Mouse (Mus musculus): Measurements from ENCODE around the gene Ppm1h. TPM values are rescaled to one million over a fixed set of nuclear protein-coding genes. Genes with fewer than 3 reads are reported as not detected.

The Ppm1h gene
- polyA plus RNA-seq, 1 experiment from 2014 or later, result 8.8 TPM

- 93% methylated on average over 2 of the region's 2 CpGs for WGBS
- Histone ChIP-seq H3K9me3 (replicated peaks; ENCODE audit: control insufficient read depth, low read length) (no peaks in the 10 kb centered on the region), H3K4me1 (ENCODE audit: control insufficient read depth, insufficient read depth, low read length) (no peaks in the 10 kb centered on the region), H3K36me3 (ENCODE audit: control insufficient read depth, insufficient read depth, low read length) (no peaks in the 10 kb centered on the region), H3K4me2 (ENCODE audit: low read length) (no peak overlapping the region), H3K27me3 (replicated peaks; ENCODE audit: control insufficient read depth, insufficient read depth, low read length) (no peaks in the 10 kb centered on the region), H3K27ac (ENCODE audit: low read depth, low read length) (no peak overlapping the region), H3K9ac (ENCODE audit: low read length) (no peak overlapping the region), H3K4me3 (ENCODE audit: low read depth, low read length) (no peak overlapping the region)
- ATAC-seq (no peak), DNase-seq (ENCODE audit: low spot score) (no peak)
Observed at GRCm38 (mm10) chr10:122744970-122745369, 66.4 kb downstream of the Ppm1h start.

- 83% methylated on average over 7 of the region's 7 CpGs for WGBS
- no peak overlapping the region for H3K9ac ChIP-seq (ENCODE audit: low read length)
- H3K27me3 ChIP-seq (replicated peaks; ENCODE audit: control insufficient read depth, insufficient read depth, low read length), result no peaks in the 10 kb centered on the region
- ATAC-seq, result no peak
- DNase-seq (ENCODE audit: low spot score), result no peak
- no peaks in the 10 kb centered on the region for H3K36me3 ChIP-seq (ENCODE audit: control insufficient read depth, insufficient read depth, low read length)
- H3K4me3 ChIP-seq (ENCODE audit: low read depth, low read length), result no peak overlapping the region
- no peaks in the 10 kb centered on the region for H3K4me1 ChIP-seq (ENCODE audit: control insufficient read depth, insufficient read depth, low read length)
- no peaks in the 10 kb centered on the region for H3K9me3 ChIP-seq (replicated peaks; ENCODE audit: control insufficient read depth, low read length)
- no peak overlapping the region for H3K27ac ChIP-seq (ENCODE audit: low read depth, low read length)
- H3K4me2 ChIP-seq (ENCODE audit: low read length), result no peak overlapping the region
Observed at GRCm38 (mm10) chr10:122746211-122746610, 67.6 kb downstream of the Ppm1h start.

GRCm38 (mm10) chr10:122747151-122747925 is 68.8 kb downstream of the Ppm1h start:
- no peaks in the 10 kb centered on the region for H3K9me3 ChIP-seq (replicated peaks; ENCODE audit: control insufficient read depth, low read length)
- H3K27ac ChIP-seq (ENCODE audit: low read depth, low read length), result no peak overlapping the region
- DNase-seq (ENCODE audit: low spot score) (no peak), ATAC-seq (no peak)
- 94% methylated on average over 11 of the region's 11 CpGs for WGBS
- no peak overlapping the region for H3K4me2 ChIP-seq (ENCODE audit: low read length)
- H3K27me3 ChIP-seq (replicated peaks; ENCODE audit: control insufficient read depth, insufficient read depth, low read length), result no peaks in the 10 kb centered on the region
- no peaks in the 10 kb centered on the region for H3K4me1 ChIP-seq (ENCODE audit: control insufficient read depth, insufficient read depth, low read length)
- no peak overlapping the region for H3K9ac ChIP-seq (ENCODE audit: low read length)
- H3K36me3 ChIP-seq (ENCODE audit: control insufficient read depth, insufficient read depth, low read length), result no peaks in the 10 kb centered on the region
- no peak overlapping the region for H3K4me3 ChIP-seq (ENCODE audit: low read depth, low read length)

- Histone ChIP-seq H3K27me3 (replicated peaks; ENCODE audit: control insufficient read depth, insufficient read depth, low read length) (no peaks in the 10 kb centered on the region), H3K27ac (ENCODE audit: low read depth, low read length) (no peak overlapping the region), H3K4me2 (ENCODE audit: low read length) (no peak overlapping the region), H3K9ac (ENCODE audit: low read length) (no peak overlapping the region), H3K4me1 (ENCODE audit: control insufficient read depth, insufficient read depth, low read length) (peaks cover 7% of the 10 kb centered on the region; the same call in 1 of the 2 replicates), H3K4me3 (ENCODE audit: low read depth, low read length) (no peak overlapping the region), H3K36me3 (ENCODE audit: control insufficient read depth, insufficient read depth, low read length) (no peaks in the 10 kb centered on the region), H3K9me3 (replicated peaks; ENCODE audit: control insufficient read depth, low read length) (no peaks in the 10 kb centered on the region)
- peak; percentile 37; the same call in 1 of the 2 replicates for ATAC-seq
- 87% methylated on average over 4 of the region's 4 CpGs for WGBS
- no peak for DNase-seq (ENCODE audit: low spot score)
Observed at GRCm38 (mm10) chr10:122748361-122748951, 69.9 kb downstream of the Ppm1h start.

- no peak overlapping the region for H3K4me3 ChIP-seq (ENCODE audit: low read depth, low read length)
- no peaks in the 10 kb centered on the region for H3K9me3 ChIP-seq (replicated peaks; ENCODE audit: control insufficient read depth, low read length)
- WGBS, result 95% methylated on average over 12 of the region's 12 CpGs
- H3K27ac ChIP-seq (ENCODE audit: low read depth, low read length), result no peak overlapping the region
- H3K27me3 ChIP-seq (replicated peaks; ENCODE audit: control insufficient read depth, insufficient read depth, low read length), result no peaks in the 10 kb centered on the region
- no peaks in the 10 kb centered on the region for H3K36me3 ChIP-seq (ENCODE audit: control insufficient read depth, insufficient read depth, low read length)
- DNase-seq (ENCODE audit: low spot score) (no peak), ATAC-seq (no peak)
- peaks cover 13% of the 10 kb centered on the region; the same call in 1 of the 2 replicates for H3K4me1 ChIP-seq (ENCODE audit: control insufficient read depth, insufficient read depth, low read length)
- no peak overlapping the region for H3K9ac ChIP-seq (ENCODE audit: low read length)
- no peak overlapping the region for H3K4me2 ChIP-seq (ENCODE audit: low read length)
Observed at GRCm38 (mm10) chr10:122749071-122749470, 70.5 kb downstream of the Ppm1h start.

GRCm38 (mm10) chr10:122749876-122750275 is 71.3 kb downstream of the Ppm1h start:
- no peaks in the 10 kb centered on the region for H3K9me3 ChIP-seq (replicated peaks; ENCODE audit: control insufficient read depth, low read length)
- H3K27me3 ChIP-seq (replicated peaks; ENCODE audit: control insufficient read depth, insufficient read depth, low read length), result no peaks in the 10 kb centered on the region
- peaks cover 14% of the 10 kb centered on the region; the same call in 1 of the 2 replicates for H3K4me1 ChIP-seq (ENCODE audit: control insufficient read depth, insufficient read depth, low read length)
- H3K4me2 ChIP-seq (ENCODE audit: low read length), result no peak overlapping the region
- no peak overlapping the region for H3K4me3 ChIP-seq (ENCODE audit: low read depth, low read length)
- ATAC-seq, result no peak
- 87% methylated on average over 7 of the region's 7 CpGs for WGBS
- H3K9ac ChIP-seq (ENCODE audit: low read length), result no peak overlapping the region
- no peak for DNase-seq (ENCODE audit: low spot score)
- H3K36me3 ChIP-seq (ENCODE audit: control insufficient read depth, insufficient read depth, low read length), result no peaks in the 10 kb centered on the region
- no peak overlapping the region for H3K27ac ChIP-seq (ENCODE audit: low read depth, low read length)

GRCm38 (mm10) chr10:122752950-122753923 is 74.7 kb downstream of the Ppm1h start:
- Histone ChIP-seq H3K4me3 (ENCODE audit: low read depth, low read length) (no peak overlapping the region), H3K4me1 (ENCODE audit: control insufficient read depth, insufficient read depth, low read length) (peaks cover 14% of the 10 kb centered on the region; the same call in 1 of the 2 replicates), H3K27me3 (replicated peaks; ENCODE audit: control insufficient read depth, insufficient read depth, low read length) (no peaks in the 10 kb centered on the region), H3K4me2 (ENCODE audit: low read length) (peak overlapping the region; percentile 12; the same call in 1 of the 2 replicates), H3K9ac (ENCODE audit: low read length) (no peak overlapping the region), H3K9me3 (replicated peaks; ENCODE audit: control insufficient read depth, low read length) (no peaks in the 10 kb centered on the region), H3K36me3 (ENCODE audit: control insufficient read depth, insufficient read depth, low read length) (no peaks in the 10 kb centered on the region), H3K27ac (ENCODE audit: low read depth, low read length) (no peak overlapping the region)
- 14% methylated on average over 17 of the region's 17 CpGs for WGBS
- DNase-seq (ENCODE audit: low spot score) (peak; percentile 18), ATAC-seq (peak; percentile 37; the same call in 1 of the 2 replicates)

- Histone ChIP-seq H3K4me1 (ENCODE audit: control insufficient read depth, insufficient read depth, low read length) (peaks cover 14% of the 10 kb centered on the region; the same call in 1 of the 2 replicates), H3K4me2 (ENCODE audit: low read length) (0 out of 2 replicates have a peak overlapping the region, but pooled peaks have one; percentile 12), H3K27ac (ENCODE audit: low read depth, low read length) (no peak overlapping the region), H3K9me3 (replicated peaks; ENCODE audit: control insufficient read depth, low read length) (no peaks in the 10 kb centered on the region), H3K36me3 (ENCODE audit: control insufficient read depth, insufficient read depth, low read length) (no peaks in the 10 kb centered on the region), H3K9ac (ENCODE audit: low read length) (no peak overlapping the region), H3K4me3 (ENCODE audit: low read depth, low read length) (no peak overlapping the region), H3K27me3 (replicated peaks; ENCODE audit: control insufficient read depth, insufficient read depth, low read length) (no peaks in the 10 kb centered on the region)
- no peak for ATAC-seq
- DNase-seq (ENCODE audit: low spot score), result no peak
- WGBS, result 46% methylated on average over 2 of the region's 2 CpGs
Observed at GRCm38 (mm10) chr10:122753924-122754307, 75.4 kb downstream of the Ppm1h start.
